Mouse (Mus musculus): ENCODE data around the gene Fam166a. TPM values are rescaled to one million over a fixed set of nuclear protein-coding genes. Genes with fewer than 3 reads are reported as not detected.
A peak's percentile ranks its signal among the peaks of the same experiment; 100 is the strongest.

Gene Fam166a
- total RNA-seq, 2 experiments from 2014 or later: not detected

DNA sequence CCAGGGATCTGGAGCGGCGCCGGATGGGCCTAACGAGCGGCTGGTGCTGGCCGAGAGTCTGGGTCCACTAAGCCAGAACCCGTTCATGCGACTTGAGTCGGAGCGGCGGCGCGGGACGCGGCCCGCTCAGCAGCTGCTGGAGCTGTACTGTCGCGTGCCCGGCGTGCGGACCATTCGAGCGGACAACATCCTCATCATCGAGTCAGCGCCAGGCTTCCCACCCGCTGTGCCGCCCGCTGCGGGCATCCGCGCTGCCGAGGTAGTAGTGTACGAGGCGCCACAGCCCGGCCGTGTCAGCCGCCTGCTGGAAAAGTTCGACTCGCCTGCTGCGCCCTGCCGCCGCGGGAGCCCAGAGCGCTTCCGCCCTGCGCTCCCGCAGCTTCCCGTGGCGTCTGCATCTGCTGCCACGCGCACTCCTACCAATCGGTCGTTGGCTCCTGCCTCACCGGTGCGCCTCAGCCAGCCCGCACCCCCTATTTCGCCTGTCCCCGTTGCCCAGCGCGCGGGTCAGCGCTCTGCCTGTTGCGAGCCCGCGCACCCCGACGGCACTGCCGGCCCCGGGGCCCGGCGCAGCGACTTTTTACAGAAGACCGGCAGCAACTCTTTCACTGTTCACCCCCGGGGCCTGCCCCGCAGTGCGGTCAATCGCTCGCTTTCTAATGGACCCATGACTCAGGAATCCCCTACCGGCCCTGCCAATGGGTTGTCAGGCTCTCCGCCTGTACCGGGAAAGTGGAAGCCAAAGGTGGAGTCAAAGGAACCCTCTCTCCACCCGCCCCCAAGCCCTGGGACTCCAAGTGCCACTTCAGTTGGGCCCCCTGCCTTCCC lies 44.5 kb downstream of the Fam166a start:
- intact Hi-C loops (cut with DNase I): loop anchor here (2.0 kb wide), 1 partner anchor 38 kb away; the partner anchor contains the start of gene Tubb4b
- DNase-seq (ENCODE audit: low spot score in 2 of 2): no peak

DNA sequence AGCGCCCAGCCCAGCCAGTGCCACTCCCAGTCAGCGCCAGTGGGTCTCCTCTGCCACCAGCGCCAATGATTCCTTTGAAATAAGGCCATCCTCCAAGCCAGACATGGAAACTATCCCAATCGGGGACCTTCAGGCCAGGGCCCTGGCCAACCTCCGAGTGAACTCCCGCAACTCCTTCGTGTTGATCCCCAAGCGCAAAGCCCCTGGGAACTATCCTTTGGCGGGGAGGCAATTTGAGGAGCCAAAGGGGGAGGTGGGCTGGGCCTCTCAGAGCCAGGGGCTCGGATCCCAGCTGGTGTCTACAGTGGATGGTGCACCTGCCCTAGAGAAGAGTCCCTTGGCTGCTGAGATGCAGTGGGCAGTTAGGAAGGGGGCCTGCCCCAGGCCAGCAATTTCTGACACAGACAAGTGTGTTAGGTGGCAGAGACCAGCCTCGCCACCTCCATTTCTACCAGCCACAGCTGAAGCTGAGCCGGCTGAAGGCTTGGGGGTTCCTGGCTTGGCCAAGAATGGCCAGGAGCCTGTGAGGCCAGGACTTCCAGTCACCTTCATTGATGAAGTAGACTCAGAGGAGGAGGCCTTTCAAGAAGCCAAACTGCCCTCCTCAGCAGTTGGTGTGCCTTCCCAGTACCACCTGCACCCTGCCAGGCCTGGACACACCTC lies 45.2 kb downstream of the Fam166a start:
- intact Hi-C loops (cut with DNase I): loop anchor here (2.0 kb wide), 1 partner anchor 39 kb away; the partner anchor contains the start of gene Tubb4b
- DNase-seq (ENCODE audit: low spot score in 2 of 2): no peak

GRCm38 (mm10) chr2:25264286-25264660 lies 45.7 kb downstream of the Fam166a start:
- intact Hi-C loops (cut with DNase I): no loop called here
- DNase-seq (ENCODE audit: low spot score in 2 of 2): no peak

DNA sequence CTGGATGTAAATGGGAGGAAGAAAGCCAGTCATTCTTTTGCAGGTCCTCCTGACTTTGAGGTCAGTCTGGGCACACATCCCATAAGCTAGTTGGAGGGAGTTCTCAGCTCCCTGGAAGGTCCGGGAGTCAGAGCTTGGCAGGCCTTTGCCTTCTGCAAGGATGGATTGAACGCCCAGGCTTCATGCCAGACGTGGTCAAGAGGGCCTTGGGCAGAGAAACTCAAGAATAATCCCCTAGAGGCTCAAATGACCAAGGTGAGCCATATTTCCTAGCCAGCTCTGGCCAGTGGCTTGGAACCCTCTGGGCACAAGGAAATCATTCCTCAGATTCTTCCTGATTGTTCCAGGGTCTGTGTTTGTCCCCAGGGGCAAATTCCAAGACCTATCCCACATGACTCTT lies 46.3 kb downstream of the Fam166a start:
- intact Hi-C loops (cut with DNase I): no loop called here
- DNase-seq (ENCODE audit: low spot score in 2 of 2): no peak

DNA sequence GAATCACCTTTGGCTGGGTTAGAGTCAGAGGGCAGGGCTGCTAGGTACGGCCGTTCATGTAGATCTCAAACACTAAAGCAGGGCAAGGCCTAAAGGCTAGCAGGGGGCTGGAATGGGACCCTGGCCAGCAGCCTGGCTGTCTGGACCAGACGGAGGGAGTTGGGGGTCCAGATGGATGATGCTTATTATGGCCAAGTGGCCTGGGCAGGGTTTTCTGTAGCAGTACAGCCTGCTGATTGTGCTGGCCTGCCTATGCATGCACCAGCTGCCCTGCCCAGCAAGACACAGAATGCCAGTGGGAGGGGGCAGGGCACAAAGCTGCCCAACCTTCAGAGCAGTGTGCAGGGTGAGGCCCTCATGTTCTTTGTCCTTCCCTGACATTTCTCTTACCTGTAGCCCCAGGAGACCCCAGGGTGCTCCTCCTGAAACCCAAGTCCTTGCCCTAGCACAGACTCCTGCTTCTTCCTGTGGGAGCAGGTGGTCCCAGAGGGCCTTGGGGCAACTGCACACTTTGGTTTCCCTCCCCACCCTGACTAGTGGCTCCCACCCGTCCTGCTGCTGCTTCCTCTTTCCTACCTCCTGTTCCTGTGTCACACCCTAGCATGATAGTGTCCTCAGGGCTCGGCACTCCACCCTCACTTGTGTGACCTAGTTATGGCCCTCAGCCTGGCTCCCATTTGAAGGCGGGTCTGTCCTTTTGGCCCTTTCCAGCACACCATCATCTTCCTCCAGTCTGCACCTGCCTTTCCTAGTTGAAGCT lies 47.5 kb downstream of the Fam166a start:
- no peak for DNase-seq (ENCODE audit: low spot score in 2 of 2)
- intact Hi-C loops (cut with DNase I): no loop called here

- intact Hi-C loops (cut with DNase I): no loop called here
Measured at GRCm38 (mm10) chr2:25266720-25267119, 48.2 kb downstream of the Fam166a start.

GRCm38 (mm10) chr2:25267241-25267640 lies 48.7 kb downstream of the Fam166a start:
- DNase-seq (ENCODE audit: low spot score in 2 of 2): no peak
- intact Hi-C loops (cut with DNase I): no loop called here

More at GRCm38 (mm10) chr2:25266720-25267119, 48.2 kb downstream of the Fam166a start:
- DNase-seq (ENCODE audit: low spot score in 2 of 2): peak in 1 of 2 experiments; percentile 54

DNA sequence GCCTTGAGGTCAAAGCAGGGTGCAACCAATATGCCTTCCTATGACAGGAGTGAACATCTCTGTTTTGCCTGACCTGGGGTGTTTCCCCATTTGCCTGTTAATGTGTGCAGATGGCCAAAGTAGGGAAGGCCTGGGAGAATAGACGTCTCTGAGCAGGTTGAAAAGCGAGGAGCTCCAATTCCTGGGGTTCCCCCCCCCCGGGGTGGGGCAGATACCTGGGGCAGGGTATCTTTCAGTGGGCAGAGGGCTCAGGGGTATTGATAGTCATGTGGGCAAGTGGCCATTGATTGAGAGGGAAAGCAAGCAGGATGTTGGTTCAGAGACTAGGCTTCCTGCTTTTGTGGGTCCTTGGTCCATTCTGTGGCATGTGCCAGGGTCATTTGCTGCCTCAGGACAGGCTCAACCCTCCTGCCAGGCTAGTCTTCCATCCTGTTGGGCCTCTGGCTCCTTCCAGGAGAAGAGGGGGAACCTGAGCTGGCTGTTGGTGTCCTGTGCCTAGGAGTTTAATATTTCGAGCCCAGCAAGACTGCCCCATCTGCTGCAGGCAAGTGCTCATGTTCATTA lies 49.3 kb downstream of the Fam166a start:
- no peak for DNase-seq (ENCODE audit: low spot score in 2 of 2)
- intact Hi-C loops (cut with DNase I): no loop called here

Other genes starting within 250 kb of the Fam166a start
- 10 to 100 TPM; 77.5 to 82.1 TPM for gene Mrpl41, start 243.6 kb upstream of the Fam166a start, total RNA-seq (2021)
- gene Pnpla7, start 242.7 kb upstream of the Fam166a start, total RNA-seq (2021): 10 to 100 TPM; 19.3 to 22.2 TPM
- gene Nsmf, start 164.4 kb upstream of the Fam166a start, total RNA-seq (2021): 100 to 1,000 TPM; 458 to 503 TPM
- gene Entpd8, start 138.4 kb upstream of the Fam166a start, total RNA-seq (2021): not detected
- not detected for gene Noxa1, start 123.6 kb upstream of the Fam166a start, total RNA-seq (2021)
- gene Nrarp, start 38.0 kb upstream of the Fam166a start, total RNA-seq (2021): 10 to 100 TPM; 19.7 to 30.7 TPM
- gene Tor4a, start 21.9 kb upstream of the Fam166a start, total RNA-seq (2021): 1 to 10 TPM; 1.6 to 2.3 TPM
- 10 to 100 TPM; 55.4 to 58.5 TPM for gene Nelfb, start 7.3 kb upstream of the Fam166a start, total RNA-seq (2021)
- gene Stpg3, start 4.1 kb upstream of the Fam166a start, total RNA-seq (2021): under 1 TPM in 1 of 2 experiments, not detected in 1; 0.29 TPM
- 100 to 1,000 TPM; 334 to 390 TPM for gene Tubb4b, start 6.0 kb downstream of the Fam166a start, total RNA-seq (2021)
- not detected for gene Slc34a3, start 15.6 kb downstream of the Fam166a start, total RNA-seq (2021)
- not detected for gene Rnf224, start 18.0 kb downstream of the Fam166a start, total RNA-seq (2021)
- gene Rnf208, start 23.5 kb downstream of the Fam166a start, total RNA-seq (2021): 100 to 1,000 TPM; 244 to 282 TPM
- not detected for gene Cysrt1, start 23.7 kb downstream of the Fam166a start, total RNA-seq (2021)
- 1 to 10 TPM; 1.9 to 3.2 TPM for gene AL732309.1, start 28.1 kb downstream of the Fam166a start, total RNA-seq (2021)
- 10 to 100 TPM; 32.8 to 44.3 TPM for gene Tmem203, start 36.7 kb downstream of the Fam166a start, total RNA-seq (2021)
- gene Tprn, start 43.9 kb downstream of the Fam166a start, total RNA-seq (2021): 10 to 100 TPM; 18.5 to 24.7 TPM
- gene Ssna1, start 53.7 kb downstream of the Fam166a start, total RNA-seq (2021): 10 to 100 TPM; 60.1 to 68.3 TPM
- gene Anapc2, start 53.7 kb downstream of the Fam166a start, total RNA-seq (2021): 10 to 100 TPM; 78.9 to 82.8 TPM
- gene Tmem210, start 69.4 kb downstream of the Fam166a start, total RNA-seq (2021): not detected
- gene Lrrc26, start 71.2 kb downstream of the Fam166a start, total RNA-seq (2021): not detected
- gene Grin1, start 100.4 kb downstream of the Fam166a start, total RNA-seq (2021): 100 to 1,000 TPM; 451 to 471 TPM
- gene Man1b1, start 113.6 kb downstream of the Fam166a start, total RNA-seq (2021): 10 to 100 TPM; 57.0 to 63.7 TPM
- 10 to 100 TPM; 27.1 to 34.1 TPM for gene Dpp7, start 137.6 kb downstream of the Fam166a start, total RNA-seq (2021)
- gene Uap1l1, start 146.9 kb downstream of the Fam166a start, total RNA-seq (2021): 10 to 100 TPM; 17.0 to 20.8 TPM
- 1 to 10 TPM; 2.7 to 4.1 TPM for gene Sapcd2, start 153.6 kb downstream of the Fam166a start, total RNA-seq (2021)
- gene Entpd2, start 177.1 kb downstream of the Fam166a start, total RNA-seq (2021): 10 to 100 TPM; 12.0 to 13.9 TPM
- 100 to 1,000 TPM; 325 to 339 TPM for gene Npdc1, start 180.6 kb downstream of the Fam166a start, total RNA-seq (2021)
- gene Fut7, start 204.5 kb downstream of the Fam166a start, total RNA-seq (2021): under 1 TPM in 1 of 2 experiments, not detected in 1; 0.20 TPM
- gene Abca2, start 210.0 kb downstream of the Fam166a start, total RNA-seq (2021): 100 to 1,000 TPM; 169 to 174 TPM
- gene Clic3, start 238.1 kb downstream of the Fam166a start, total RNA-seq (2021): under 1 TPM in 1 of 2 experiments, not detected in 1; 0.69 TPM
- 10 to 100 TPM; 72.8 to 75.8 TPM for gene Paxx, start 242.3 kb downstream of the Fam166a start, total RNA-seq (2021)